Mouse (Mus musculus) megakaryocyte, embryonic 14.5 days (primary cell): ENCODE results near the gene Slc6a11.

Experiments
- FLI1 ChIP-seq: IDR thresholded peaks from 2 replicates; pipeline ENCODE4 v1.6.1; 2012; ENCODE audit warnings: low read length, inconsistent platforms, mixed read lengths
- GATA1 ChIP-seq: IDR thresholded peaks from 3 replicates; pipeline ENCODE4 v1.6.1; 2012; ENCODE audit warnings: mixed read lengths, low read length, inconsistent platforms, borderline replicate concordance

- TF ChIP-seq GATA1 (no peak), FLI1 (no peak)
Measured at GRCm38 (mm10) chr6:114269589-114269988, 138.5 kb downstream of the Slc6a11 start.
